Mouse (Mus musculus): ENCODE measurements around the gene Sntg2. TPM values are rescaled to one million over a fixed set of nuclear protein-coding genes. Genes with fewer than 3 reads are reported as not detected.

Gene Sntg2
- 0.84 and 0.94 TPM in 2 replicates for polyA plus RNA-seq (2012; rRNA removed)

DNA sequence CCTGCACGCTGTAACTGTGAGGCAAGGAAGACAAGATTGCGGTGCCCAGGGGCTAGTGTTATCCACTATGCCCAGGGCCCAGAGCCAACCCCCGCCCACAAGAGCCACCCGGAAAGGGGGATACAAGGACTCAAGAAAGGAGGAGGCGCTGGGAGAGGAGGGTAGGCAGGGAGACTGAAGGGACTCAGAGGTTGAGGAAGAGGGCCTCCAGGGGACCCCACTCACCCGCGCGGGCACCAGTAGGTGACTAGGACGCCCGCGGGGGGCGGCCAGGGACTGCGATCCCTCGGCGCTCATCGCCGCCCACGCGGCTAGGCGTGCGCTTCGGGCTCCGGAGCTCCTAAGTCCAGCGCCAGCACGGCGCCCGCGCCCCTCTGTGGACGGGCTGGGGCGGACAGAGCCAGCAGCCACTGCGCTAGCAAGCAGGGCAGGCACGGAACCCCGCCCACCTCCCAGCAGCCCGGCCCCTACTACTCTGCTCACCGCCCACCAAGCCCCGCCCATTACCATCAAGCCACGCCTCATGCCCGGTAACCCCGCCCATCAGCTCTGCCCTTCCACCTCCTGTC, at the start of gene Sntg2:
Gene Sntg2, minus strand, starts transcription at position 443 of the 569 bp plus-strand sequence.
- Histone ChIP-seq H3K27me3 (ENCODE audit: control insufficient read depth, insufficient read depth, low read length) (no peaks in the 10 kb centered on the region), H3K36me3 (ENCODE audit: control insufficient read depth, insufficient read depth, low read length) (no peaks in the 10 kb centered on the region), H3K4me3 (ENCODE audit: control insufficient read depth, low read depth, low read length) (peak within 1 kb of the TSS; percentile 74), H3K27ac (ENCODE audit: control insufficient read depth, insufficient read depth, low read depth, low read length) (peak within 1 kb of the TSS; percentile 6; the same call in 1 of the 2 replicates), H3K4me1 (ENCODE audit: control insufficient read depth, insufficient read depth, low read length) (peaks cover 10% of the 10 kb centered on the region)
- 0 out of 2 replicates have a peak, but pooled peaks have one; percentile 2 for TF ChIP-seq CTCF (IDR thresholded peaks at IDR 0.05; ENCODE audit: control insufficient read depth, insufficient read depth, insufficient replicate concordance, low read depth, low read length)
- TF ChIP-seq POLR2A (IDR thresholded peaks at IDR 0.05; ENCODE audit: control insufficient read depth, low read depth, low read length) = 0 out of 2 replicates have a peak, but pooled peaks have one; percentile 28

DNA sequence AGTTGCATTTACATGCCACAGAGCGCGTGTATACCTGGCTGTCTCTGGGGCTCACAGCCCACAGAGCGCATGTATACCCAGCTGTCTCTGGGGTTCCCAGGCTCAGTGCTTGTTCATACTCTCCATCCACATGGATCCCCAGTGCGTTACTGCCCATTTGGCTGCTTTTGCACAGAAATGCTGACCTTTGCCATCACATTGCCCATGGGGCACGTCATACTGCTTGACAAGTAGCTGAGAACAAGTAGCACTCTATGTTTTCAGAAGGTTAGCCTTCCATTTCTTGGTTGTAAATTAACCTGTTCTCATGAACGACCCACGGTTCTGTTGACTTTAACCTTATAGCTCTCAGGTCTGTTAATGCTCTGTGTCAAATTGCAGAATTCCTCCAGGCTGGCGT, 43.4 kb upstream of the Sntg2 start:
- Histone ChIP-seq H3K4me1 (ENCODE audit: control insufficient read depth, insufficient read depth, low read length) (no peaks in the 10 kb centered on the region), H3K36me3 (ENCODE audit: control insufficient read depth, insufficient read depth, low read length) (no peaks in the 10 kb centered on the region), H3K27ac (ENCODE audit: control insufficient read depth, insufficient read depth, low read depth, low read length) (no peak overlapping the region), H3K27me3 (ENCODE audit: control insufficient read depth, insufficient read depth, low read length) (no peaks in the 10 kb centered on the region), H3K4me3 (ENCODE audit: control insufficient read depth, low read depth, low read length) (no peak overlapping the region)
- TF ChIP-seq POLR2A (IDR thresholded peaks at IDR 0.05; ENCODE audit: control insufficient read depth, low read depth, low read length) (no peak), CTCF (IDR thresholded peaks at IDR 0.05; ENCODE audit: control insufficient read depth, insufficient read depth, insufficient replicate concordance, low read depth, low read length) (no peak)

DNA sequence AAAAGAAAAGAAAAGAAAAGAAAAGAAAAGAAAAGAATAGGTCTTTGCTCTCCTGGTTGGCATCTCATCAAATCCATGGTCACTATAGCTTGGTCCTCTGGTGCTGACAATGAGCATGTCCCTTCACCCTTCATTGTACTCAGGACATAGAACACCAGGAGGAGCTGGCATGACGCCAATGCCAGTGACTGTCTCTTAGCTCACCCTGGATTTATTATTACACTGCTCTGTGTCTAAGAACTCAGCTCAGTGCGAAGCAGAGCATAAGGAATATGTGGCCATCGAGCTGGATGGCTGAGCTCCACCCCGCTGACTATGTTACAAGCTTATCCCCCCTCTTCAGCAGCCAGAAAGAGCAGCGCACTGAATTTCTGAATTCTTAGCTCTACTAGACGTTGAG, 42.8 kb upstream of the Sntg2 start:
- Histone ChIP-seq H3K27me3 (ENCODE audit: control insufficient read depth, insufficient read depth, low read length) (no peaks in the 10 kb centered on the region), H3K4me3 (ENCODE audit: control insufficient read depth, low read depth, low read length) (no peak overlapping the region), H3K27ac (ENCODE audit: control insufficient read depth, insufficient read depth, low read depth, low read length) (no peak overlapping the region), H3K4me1 (ENCODE audit: control insufficient read depth, insufficient read depth, low read length) (no peaks in the 10 kb centered on the region), H3K36me3 (ENCODE audit: control insufficient read depth, insufficient read depth, low read length) (no peaks in the 10 kb centered on the region)
- no peak for TF ChIP-seq CTCF (IDR thresholded peaks at IDR 0.05; ENCODE audit: control insufficient read depth, insufficient read depth, insufficient replicate concordance, low read depth, low read length)
- no peak for TF ChIP-seq POLR2A (IDR thresholded peaks at IDR 0.05; ENCODE audit: control insufficient read depth, low read depth, low read length)

DNA sequence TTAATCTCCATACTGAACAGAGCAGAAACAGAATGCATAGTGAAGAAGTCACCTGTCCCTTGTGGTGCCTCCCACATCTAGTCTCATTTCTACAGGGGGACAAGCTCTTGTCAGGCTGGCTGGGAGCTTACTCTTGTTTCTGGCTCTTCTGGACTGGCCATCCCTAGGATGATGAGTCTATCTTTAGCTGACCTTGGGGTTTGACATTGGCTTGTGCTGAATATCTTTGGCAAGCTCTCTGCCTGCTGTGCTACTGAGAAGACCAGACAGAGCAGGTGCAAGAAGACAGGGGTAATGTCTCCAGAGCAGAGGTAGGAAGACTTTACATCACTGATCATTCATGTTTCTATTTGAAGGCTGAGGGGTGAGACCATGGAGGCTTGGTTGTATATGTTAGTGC, 29.5 kb upstream of the Sntg2 start:
- Histone ChIP-seq H3K36me3 (ENCODE audit: control insufficient read depth, insufficient read depth, low read length) (no peaks in the 10 kb centered on the region), H3K27me3 (ENCODE audit: control insufficient read depth, insufficient read depth, low read length) (no peaks in the 10 kb centered on the region), H3K4me3 (ENCODE audit: control insufficient read depth, low read depth, low read length) (no peak overlapping the region), H3K4me1 (ENCODE audit: control insufficient read depth, insufficient read depth, low read length) (no peaks in the 10 kb centered on the region), H3K27ac (ENCODE audit: control insufficient read depth, insufficient read depth, low read depth, low read length) (no peak overlapping the region)
- TF ChIP-seq POLR2A (IDR thresholded peaks at IDR 0.05; ENCODE audit: control insufficient read depth, low read depth, low read length) = no peak
- no peak for TF ChIP-seq CTCF (IDR thresholded peaks at IDR 0.05; ENCODE audit: control insufficient read depth, insufficient read depth, insufficient replicate concordance, low read depth, low read length)

DNA sequence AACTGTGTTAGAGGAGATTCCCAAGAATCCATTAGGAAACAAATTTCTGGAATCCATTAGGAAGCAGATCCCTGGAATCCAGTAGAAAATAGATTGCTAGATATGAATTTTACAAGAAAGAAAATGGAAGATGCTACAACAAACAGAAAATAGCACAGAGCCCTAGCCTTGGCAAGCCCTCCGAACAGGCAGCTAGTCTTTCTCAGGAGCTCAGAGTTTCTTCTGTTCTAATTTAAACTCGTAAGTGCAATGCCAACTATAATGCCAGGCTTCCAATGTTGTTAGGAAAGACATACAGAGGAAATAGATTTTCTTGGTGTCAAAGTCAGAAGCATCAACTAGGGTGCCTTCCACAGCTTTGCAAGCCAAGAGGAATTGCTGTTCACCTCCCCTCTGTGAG, 27.4 kb upstream of the Sntg2 start:
- Histone ChIP-seq H3K27me3 (ENCODE audit: control insufficient read depth, insufficient read depth, low read length) (no peaks in the 10 kb centered on the region), H3K4me1 (ENCODE audit: control insufficient read depth, insufficient read depth, low read length) (no peaks in the 10 kb centered on the region), H3K36me3 (ENCODE audit: control insufficient read depth, insufficient read depth, low read length) (no peaks in the 10 kb centered on the region), H3K4me3 (ENCODE audit: control insufficient read depth, low read depth, low read length) (no peak overlapping the region), H3K27ac (ENCODE audit: control insufficient read depth, insufficient read depth, low read depth, low read length) (no peak overlapping the region)
- no peak for TF ChIP-seq POLR2A (IDR thresholded peaks at IDR 0.05; ENCODE audit: control insufficient read depth, low read depth, low read length)
- no peak for TF ChIP-seq CTCF (IDR thresholded peaks at IDR 0.05; ENCODE audit: control insufficient read depth, insufficient read depth, insufficient replicate concordance, low read depth, low read length)

DNA sequence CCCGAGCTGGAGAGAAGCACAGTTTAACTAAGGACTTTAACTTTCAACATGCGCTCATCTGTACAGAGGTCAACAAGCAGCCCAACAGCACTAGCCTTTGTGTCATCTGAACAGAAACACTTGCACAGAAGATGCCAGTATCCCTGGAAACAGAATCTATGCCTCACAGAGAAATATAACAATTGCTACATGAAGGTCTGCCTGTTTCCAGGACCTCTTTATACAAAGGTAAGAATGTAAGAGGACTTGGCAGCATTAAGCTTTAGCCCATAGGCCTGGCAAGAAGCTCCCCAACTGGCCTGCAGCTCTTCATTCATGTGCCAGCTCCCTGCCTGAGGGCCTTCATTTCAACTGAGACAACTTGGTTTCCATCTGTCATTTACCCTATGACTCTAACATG, 26.9 kb upstream of the Sntg2 start:
- H3K4me1 ChIP-seq (ENCODE audit: control insufficient read depth, insufficient read depth, low read length) = no peaks in the 10 kb centered on the region
- H3K36me3 ChIP-seq (ENCODE audit: control insufficient read depth, insufficient read depth, low read length) = no peaks in the 10 kb centered on the region
- no peak overlapping the region for H3K4me3 ChIP-seq (ENCODE audit: control insufficient read depth, low read depth, low read length)
- TF ChIP-seq POLR2A (IDR thresholded peaks at IDR 0.05; ENCODE audit: control insufficient read depth, low read depth, low read length) (no peak), CTCF (IDR thresholded peaks at IDR 0.05; ENCODE audit: control insufficient read depth, insufficient read depth, insufficient replicate concordance, low read depth, low read length) (no peak)
- H3K27me3 ChIP-seq (ENCODE audit: control insufficient read depth, insufficient read depth, low read length) = no peaks in the 10 kb centered on the region
- no peak overlapping the region for H3K27ac ChIP-seq (ENCODE audit: control insufficient read depth, insufficient read depth, low read depth, low read length)

DNA sequence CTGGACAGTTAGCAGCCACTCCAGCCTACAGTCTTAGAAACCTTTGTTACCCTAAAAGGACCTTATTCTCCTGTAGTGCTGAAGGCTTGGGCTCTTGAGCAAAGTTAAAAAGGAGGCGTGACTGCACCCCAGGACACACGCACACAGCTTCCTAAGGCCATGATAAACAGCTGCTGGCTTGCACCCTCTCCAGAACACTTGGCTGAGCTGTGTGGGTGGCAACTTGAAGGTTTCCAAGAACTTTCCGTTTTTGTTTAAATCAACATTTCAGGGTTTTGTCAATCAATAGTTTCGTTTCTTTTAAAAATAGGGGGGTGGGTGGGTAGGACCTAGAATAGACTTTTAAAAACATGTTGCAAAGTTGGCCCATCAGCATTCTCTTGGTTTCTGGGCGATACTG, 882 bp downstream of the Sntg2 start:
- TF ChIP-seq POLR2A (IDR thresholded peaks at IDR 0.05; ENCODE audit: control insufficient read depth, low read depth, low read length) (no peak), CTCF (IDR thresholded peaks at IDR 0.05; ENCODE audit: control insufficient read depth, insufficient read depth, insufficient replicate concordance, low read depth, low read length) (no peak)
- Histone ChIP-seq H3K27me3 (ENCODE audit: control insufficient read depth, insufficient read depth, low read length) (no peaks in the 10 kb centered on the region), H3K4me1 (ENCODE audit: control insufficient read depth, insufficient read depth, low read length) (peaks cover 10% of the 10 kb centered on the region), H3K36me3 (ENCODE audit: control insufficient read depth, insufficient read depth, low read length) (no peaks in the 10 kb centered on the region), H3K27ac (ENCODE audit: control insufficient read depth, insufficient read depth, low read depth, low read length) (no peak overlapping the region), H3K4me3 (ENCODE audit: control insufficient read depth, low read depth, low read length) (peak overlapping the region; percentile 74)
